Mouse (Mus musculus) heart, embryonic 10.5 days (tissue): ENCODE measurements around the gene Cnot10. TPM values are rescaled to one million over a fixed set of nuclear protein-coding genes. Genes with fewer than 3 reads are reported as not detected.

ENCODE experiments used
- DNase-seq: peaks from one replicate; pipeline ENCODE4 v3.0.0-alpha.2; 2017; ENCODE audit warnings: low spot score
- H3K27ac ChIP-seq: fragments of 300-500 bp; sonication (generic); 2 replicates; pipeline ENCODE4 v1.5.1; 2016; ENCODE audit warnings: mild to moderate bottlenecking
- H3K27me3 ChIP-seq: fragments of 300-500 bp; sonication (generic); 2 replicates; pipeline ENCODE4 v1.6.1; 2016; ENCODE audit warnings: mild to moderate bottlenecking; ENCODE audit not compliant: poor library complexity, insufficient read depth, severe bottlenecking
- H3K36me3 ChIP-seq: fragments of 300-500 bp; sonication (generic); 2 replicates; pipeline ENCODE4 v1.6.1; 2016; ENCODE audit warnings: mild to moderate bottlenecking, moderate library complexity
- H3K4me1 ChIP-seq: fragments of 300-500 bp; sonication (generic); 2 replicates; pipeline ENCODE4 v1.6.1; 2016; ENCODE audit warnings: mild to moderate bottlenecking
- H3K4me3 ChIP-seq: fragments of 300-500 bp; sonication (generic); 2 replicates; pipeline ENCODE4 v1.5.1; 2016; ENCODE audit warnings: mild to moderate bottlenecking, moderate library complexity
- H3K9me3 ChIP-seq: fragments of 300-500 bp; sonication (generic); 2 replicates; pipeline ENCODE4 v1.6.1; 2016; ENCODE audit warnings: mild to moderate bottlenecking, moderate library complexity
- WGBS: fragments of 180-500 bp; shearing (Covaris S2); methylation state at CpG from one replicate; pipeline ENCODE4 v1.1.7; 2016; 5-methylcytosine and 5-hydroxymethylcytosine counted together
- polyA plus RNA-seq: library from polyadenylated mRNA; unstranded; fragments of >200 nt; fragmentation: Nextera tagmentation; extraction: Ambion mirVana; gene quantifications from 2 replicates; pipeline ENCODE4 v1.2.1, GENCODE M21; 2016

Gene Cnot10
- polyA plus RNA-seq, 1 experiment from 2014 or later, result 53.3 TPM

GRCm38 (mm10) chr9:114603876-114604540, 36.0 kb downstream of the Cnot10 start:
- peaks cover 73% of the 10 kb centered on the region for H3K36me3 ChIP-seq
- 67% methylated on average over 12 of the region's 12 CpGs for WGBS
- no peak overlapping the region for H3K4me3 ChIP-seq
- H3K27ac ChIP-seq, result no peak overlapping the region
- no peak for DNase-seq
- no peaks in the 10 kb centered on the region for H3K27me3 ChIP-seq
- no peaks in the 10 kb centered on the region for H3K4me1 ChIP-seq
- H3K9me3 ChIP-seq, result no peaks in the 10 kb centered on the region

- no peak for DNase-seq
- Histone ChIP-seq H3K9me3 (no peaks in the 10 kb centered on the region), H3K27me3 (no peaks in the 10 kb centered on the region), H3K4me3 (no peak overlapping the region), H3K36me3 (peaks cover 73% of the 10 kb centered on the region), H3K4me1 (no peaks in the 10 kb centered on the region), H3K27ac (no peak overlapping the region)
- 83% methylated on average over 1 of the region's 1 CpGs for WGBS
Measured at GRCm38 (mm10) chr9:114601096-114601495, 38.9 kb downstream of the Cnot10 start.

GRCm38 (mm10) chr9:114585017-114585345, 55.0 kb downstream of the Cnot10 start:
- WGBS, result 38% methylated on average over 5 of the region's 5 CpGs
- Histone ChIP-seq H3K27me3 (no peaks in the 10 kb centered on the region), H3K4me3 (no peak overlapping the region), H3K9me3 (no peaks in the 10 kb centered on the region), H3K4me1 (peaks cover 10% of the 10 kb centered on the region), H3K36me3 (peaks cover 42% of the 10 kb centered on the region), H3K27ac (no peak overlapping the region)
- no peak for DNase-seq

- Histone ChIP-seq H3K4me1 (peaks cover 10% of the 10 kb centered on the region), H3K36me3 (peaks cover 36% of the 10 kb centered on the region), H3K9me3 (no peaks in the 10 kb centered on the region), H3K4me3 (peak overlapping the region; percentile 57), H3K27ac (peak overlapping the region; percentile 67), H3K27me3 (no peaks in the 10 kb centered on the region)
- DNase-seq, result no peak
- WGBS, result 8% methylated on average over 31 of the region's 31 CpGs
Measured at GRCm38 (mm10) chr9:114584183-114585016, 55.6 kb downstream of the Cnot10 start.

- H3K4me1 ChIP-seq, result peaks cover 10% of the 10 kb centered on the region
- peaks cover 30% of the 10 kb centered on the region for H3K36me3 ChIP-seq
- no peaks in the 10 kb centered on the region for H3K27me3 ChIP-seq
- 1% methylated on average over 23 of the region's 23 CpGs for WGBS
- peak overlapping the region; percentile 67 for H3K27ac ChIP-seq
- peak; percentile 86 for DNase-seq
- H3K9me3 ChIP-seq, result no peaks in the 10 kb centered on the region
- H3K4me3 ChIP-seq, result peak overlapping the region; percentile 57
Measured at GRCm38 (mm10) chr9:114583812-114584182, 56.2 kb downstream of the Cnot10 start.

GRCm38 (mm10) chr9:114578646-114579045, 61.3 kb downstream of the Cnot10 start:
- DNase-seq, result no peak
- 22% methylated on average over 11 of the region's 11 CpGs for WGBS
- Histone ChIP-seq H3K9me3 (no peaks in the 10 kb centered on the region), H3K36me3 (no peaks in the 10 kb centered on the region), H3K27me3 (peaks cover 4% of the 10 kb centered on the region; the same call in 1 of the 2 replicates), H3K4me1 (no peaks in the 10 kb centered on the region), H3K27ac (no peak overlapping the region), H3K4me3 (no peak overlapping the region)

- WGBS, result 81% methylated on average over 1 of the region's 1 CpGs
- no peak for DNase-seq
- Histone ChIP-seq H3K27ac (no peak overlapping the region), H3K4me3 (no peak overlapping the region), H3K4me1 (no peaks in the 10 kb centered on the region), H3K36me3 (no peaks in the 10 kb centered on the region), H3K9me3 (no peaks in the 10 kb centered on the region), H3K27me3 (peaks cover 4% of the 10 kb centered on the region; the same call in 1 of the 2 replicates)
Measured at GRCm38 (mm10) chr9:114576001-114576400, 64.0 kb downstream of the Cnot10 start.

- DNase-seq, result no peak
- H3K27me3 ChIP-seq, result peaks cover 4% of the 10 kb centered on the region; the same call in 1 of the 2 replicates
- H3K4me1 ChIP-seq, result no peaks in the 10 kb centered on the region
- no peak overlapping the region for H3K27ac ChIP-seq
- no peaks in the 10 kb centered on the region for H3K9me3 ChIP-seq
- WGBS, result 56% methylated on average over 5 of the region's 5 CpGs
- H3K36me3 ChIP-seq, result no peaks in the 10 kb centered on the region
- H3K4me3 ChIP-seq, result no peak overlapping the region
Measured at GRCm38 (mm10) chr9:114573528-114573927, 66.5 kb downstream of the Cnot10 start.

- WGBS, result 85% methylated on average over 5 of the region's 5 CpGs
- Histone ChIP-seq H3K27me3 (no peaks in the 10 kb centered on the region), H3K4me1 (0 out of 2 replicates have a peak, but pooled peaks cover 3% of the 10 kb centered on the region), H3K9me3 (no peaks in the 10 kb centered on the region), H3K36me3 (no peaks in the 10 kb centered on the region), H3K27ac (no peak overlapping the region), H3K4me3 (no peak overlapping the region)
- no peak for DNase-seq
Measured at GRCm38 (mm10) chr9:114568682-114569474, 71.1 kb downstream of the Cnot10 start.

- Histone ChIP-seq H3K27ac (peak overlapping the region; percentile 95), H3K27me3 (peaks cover 11% of the 10 kb centered on the region), H3K36me3 (no peaks in the 10 kb centered on the region), H3K4me1 (peaks cover 27% of the 10 kb centered on the region), H3K4me3 (peak overlapping the region; percentile 88), H3K9me3 (no peaks in the 10 kb centered on the region)
- no peak for DNase-seq
- under 1% methylated on average over 10 of the region's 10 CpGs for WGBS
Measured at GRCm38 (mm10) chr9:114564667-114565066, 75.3 kb downstream of the Cnot10 start.

- under 1% methylated on average over 82 of the region's 91 CpGs for WGBS
- H3K36me3 ChIP-seq, result no peaks in the 10 kb centered on the region
- peak within 1 kb of the TSS; percentile 95 for H3K27ac ChIP-seq
- H3K9me3 ChIP-seq, result no peaks in the 10 kb centered on the region
- no peak for DNase-seq
- peaks cover 11% of the 10 kb centered on the region for H3K27me3 ChIP-seq
- H3K4me3 ChIP-seq, result peak within 1 kb of the TSS; percentile 88
- H3K4me1 ChIP-seq, result peaks cover 34% of the 10 kb centered on the region
Measured at GRCm38 (mm10) chr9:114563761-114564606, 76.0 kb downstream of the Cnot10 start, which contains the start of gene Trim71. Trim71 (minus strand) TSS chr9:114564369.
